Mouse (Mus musculus): Measurements from ENCODE around the gene Slco2a1. TPM values are rescaled to one million over a fixed set of nuclear protein-coding genes. Genes with fewer than 3 reads are reported as not detected.

The Slco2a1 gene
- total and polyA plus RNA-seq, 3 experiments = 3.6 to 4.8 (median 4.7) TPM

GRCm38 (mm10) chr9:102979956-102980355 is 8.6 kb upstream of the Slco2a1 start:
- Histone ChIP-seq H3K4me3 (no peak overlapping the region), H3K79me2 (replicated peaks; ENCODE audit: control insufficient read depth, insufficient read depth, low read length) (no peaks in the 10 kb centered on the region), H3K27ac (no peak overlapping the region), H3K27me3 (ENCODE audit: control insufficient read depth, insufficient read depth, low read length) (no peaks in the 10 kb centered on the region), H3K36me3 (ENCODE audit: control insufficient read depth, insufficient read depth, low read length) (no peaks in the 10 kb centered on the region), H3K9ac (ENCODE audit: low read depth, low read length) (no peak overlapping the region), H3K4me1 (ENCODE audit: control insufficient read depth, insufficient read depth, low read length) (peaks cover 1% of the 10 kb centered on the region)
- intact Hi-C loops (cut with DNase I) = no loop called here
- WGBS = 80% methylated on average over 10 of the region's 10 CpGs
- TF ChIP-seq POLR2A (IDR thresholded peaks at IDR 0.05; ENCODE audit: insufficient read depth, low read depth, low read length) = no peak
- TF ChIP-seq EP300 (IDR thresholded peaks at IDR 0.05; ENCODE audit: insufficient read depth, low read depth, low read length) = no peak
- TF ChIP-seq CTCF (IDR thresholded peaks at IDR 0.05) = no peak
- no peak for DNase-seq

DNA sequence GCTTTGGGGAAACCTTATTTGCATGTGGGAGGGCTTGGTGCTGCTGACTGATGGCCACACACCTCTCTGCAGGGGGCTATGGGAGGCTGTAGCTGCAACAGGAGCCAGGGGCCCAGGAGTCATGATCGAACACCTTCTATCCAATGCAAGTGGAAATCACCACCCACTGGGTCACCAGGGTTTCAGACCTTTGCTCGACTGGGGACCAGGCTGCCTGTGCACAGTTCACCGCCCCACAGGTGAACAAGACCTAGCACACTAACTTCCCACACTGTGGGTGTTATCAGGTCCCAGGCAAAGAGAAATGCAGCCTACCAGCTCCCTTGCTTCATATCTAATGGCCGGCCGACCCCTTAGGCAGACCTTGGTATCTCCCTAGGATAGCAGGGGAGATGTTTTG is 8.1 kb upstream of the Slco2a1 start:
- DNase-seq = no peak
- intact Hi-C loops (cut with DNase I) = no loop called here
- no peak overlapping the region for H3K27ac ChIP-seq
- no peak for TF ChIP-seq CTCF (IDR thresholded peaks at IDR 0.05)
- TF ChIP-seq EP300 (IDR thresholded peaks at IDR 0.05; ENCODE audit: insufficient read depth, low read depth, low read length) = no peak
- no peak for TF ChIP-seq POLR2A (IDR thresholded peaks at IDR 0.05; ENCODE audit: insufficient read depth, low read depth, low read length)
- H3K79me2 ChIP-seq (replicated peaks; ENCODE audit: control insufficient read depth, insufficient read depth, low read length) = no peaks in the 10 kb centered on the region
- peaks cover 1% of the 10 kb centered on the region for H3K4me1 ChIP-seq (ENCODE audit: control insufficient read depth, insufficient read depth, low read length)
- no peaks in the 10 kb centered on the region for H3K27me3 ChIP-seq (ENCODE audit: control insufficient read depth, insufficient read depth, low read length)
- no peak overlapping the region for H3K4me3 ChIP-seq
- H3K36me3 ChIP-seq (ENCODE audit: control insufficient read depth, insufficient read depth, low read length) = no peaks in the 10 kb centered on the region
- WGBS = 92% methylated on average over 5 of the region's 5 CpGs
- no peak overlapping the region for H3K9ac ChIP-seq (ENCODE audit: low read depth, low read length)

DNA sequence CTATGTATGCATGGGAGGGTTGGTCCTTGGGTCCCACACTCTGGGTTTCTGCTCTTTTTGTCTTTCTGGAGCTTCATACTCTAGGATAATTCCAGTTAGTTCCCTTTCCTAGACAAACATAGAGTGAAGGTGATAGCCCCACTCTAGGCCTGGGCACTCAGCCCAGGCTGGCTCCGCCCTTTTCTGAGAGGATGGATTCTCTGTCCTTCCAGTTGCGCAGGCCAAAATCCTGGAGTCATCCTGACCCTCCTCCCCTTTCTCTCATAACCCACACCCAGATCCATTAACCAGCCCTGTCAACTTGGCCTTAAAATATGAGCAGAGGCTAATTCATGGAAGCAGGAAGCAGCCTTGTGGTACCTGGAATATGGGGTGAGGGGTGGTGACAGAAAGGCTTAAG is 6.7 kb upstream of the Slco2a1 start:
- no peak overlapping the region for H3K27ac ChIP-seq
- H3K27me3 ChIP-seq (ENCODE audit: control insufficient read depth, insufficient read depth, low read length) = no peaks in the 10 kb centered on the region
- H3K9ac ChIP-seq (ENCODE audit: low read depth, low read length) = no peak overlapping the region
- DNase-seq = peak in 1 of 2 experiments; percentile 9
- no peak for TF ChIP-seq CTCF (IDR thresholded peaks at IDR 0.05)
- TF ChIP-seq POLR2A (IDR thresholded peaks at IDR 0.05; ENCODE audit: insufficient read depth, low read depth, low read length) = no peak
- no peak for TF ChIP-seq EP300 (IDR thresholded peaks at IDR 0.05; ENCODE audit: insufficient read depth, low read depth, low read length)
- H3K4me1 ChIP-seq (ENCODE audit: control insufficient read depth, insufficient read depth, low read length) = peaks cover 1% of the 10 kb centered on the region
- intact Hi-C loops (cut with DNase I) = no loop called here
- H3K79me2 ChIP-seq (replicated peaks; ENCODE audit: control insufficient read depth, insufficient read depth, low read length) = no peaks in the 10 kb centered on the region
- H3K4me3 ChIP-seq = no peak overlapping the region
- no peaks in the 10 kb centered on the region for H3K36me3 ChIP-seq (ENCODE audit: control insufficient read depth, insufficient read depth, low read length)
- WGBS = 81% methylated on average over 2 of the region's 2 CpGs

DNA sequence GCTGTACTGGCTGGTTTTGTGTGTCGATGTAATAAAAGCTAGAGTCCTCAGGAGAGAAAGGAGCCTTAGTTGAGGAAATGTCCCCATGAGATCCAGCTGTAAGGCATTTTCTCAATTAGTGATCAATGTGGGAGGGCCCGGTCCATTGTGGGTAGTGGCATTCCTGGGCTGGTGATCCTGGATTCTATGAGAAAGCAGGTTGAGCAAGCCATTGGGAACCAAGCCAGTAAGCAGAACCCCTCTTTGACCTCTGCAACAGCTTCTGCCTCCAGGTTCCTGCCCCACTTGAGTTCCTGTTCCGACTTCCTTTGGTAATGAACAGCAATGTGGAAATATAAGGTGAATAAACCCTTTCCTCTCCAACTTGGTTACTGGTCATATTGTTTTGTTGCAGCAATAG is 6.1 kb upstream of the Slco2a1 start:
- Histone ChIP-seq H3K4me3 (no peak overlapping the region), H3K9ac (ENCODE audit: low read depth, low read length) (no peak overlapping the region), H3K4me1 (ENCODE audit: control insufficient read depth, insufficient read depth, low read length) (peaks cover 1% of the 10 kb centered on the region), H3K27ac (no peak overlapping the region), H3K27me3 (ENCODE audit: control insufficient read depth, insufficient read depth, low read length) (no peaks in the 10 kb centered on the region), H3K36me3 (ENCODE audit: control insufficient read depth, insufficient read depth, low read length) (no peaks in the 10 kb centered on the region), H3K79me2 (replicated peaks; ENCODE audit: control insufficient read depth, insufficient read depth, low read length) (no peaks in the 10 kb centered on the region)
- intact Hi-C loops (cut with DNase I) = no loop called here
- DNase-seq = no peak
- WGBS = 74% methylated on average over 3 of the region's 3 CpGs
- no peak for TF ChIP-seq POLR2A (IDR thresholded peaks at IDR 0.05; ENCODE audit: insufficient read depth, low read depth, low read length)
- TF ChIP-seq EP300 (IDR thresholded peaks at IDR 0.05; ENCODE audit: insufficient read depth, low read depth, low read length) = no peak

DNA sequence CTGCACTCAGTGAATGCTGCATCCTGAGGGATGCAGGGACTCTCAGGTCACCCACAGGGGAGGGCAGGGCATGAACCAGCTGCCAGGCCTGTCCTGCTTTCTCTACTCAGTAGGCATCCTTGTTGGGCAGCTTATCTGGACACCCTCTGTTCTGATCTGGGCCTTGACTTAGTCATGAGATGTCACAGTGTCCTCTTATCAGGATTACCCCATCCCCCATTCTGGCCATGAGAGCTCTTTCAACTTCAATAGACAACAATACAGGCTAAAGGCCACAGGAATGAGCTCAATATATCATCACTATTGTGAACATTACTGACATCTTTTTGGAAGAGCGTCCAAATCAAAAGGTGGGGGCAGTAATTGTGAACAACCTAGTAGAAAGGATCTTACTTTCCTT is 3.4 kb upstream of the Slco2a1 start:
- Histone ChIP-seq H3K27me3 (ENCODE audit: control insufficient read depth, insufficient read depth, low read length) (no peaks in the 10 kb centered on the region), H3K27ac (no peak overlapping the region), H3K79me2 (replicated peaks; ENCODE audit: control insufficient read depth, insufficient read depth, low read length) (no peaks in the 10 kb centered on the region), H3K36me3 (ENCODE audit: control insufficient read depth, insufficient read depth, low read length) (no peaks in the 10 kb centered on the region), H3K4me3 (no peak overlapping the region), H3K4me1 (ENCODE audit: control insufficient read depth, insufficient read depth, low read length) (no peaks in the 10 kb centered on the region), H3K9ac (ENCODE audit: low read depth, low read length) (no peak overlapping the region)
- 51% methylated on average over 1 of the region's 1 CpGs for WGBS
- intact Hi-C loops (cut with DNase I) = no loop called here
- DNase-seq = no peak
- TF ChIP-seq EP300 (IDR thresholded peaks at IDR 0.05; ENCODE audit: insufficient read depth, low read depth, low read length) (no peak), CTCF (IDR thresholded peaks at IDR 0.05) (no peak), POLR2A (IDR thresholded peaks at IDR 0.05; ENCODE audit: insufficient read depth, low read depth, low read length) (no peak)

GRCm38 (mm10) chr9:102985939-102986338 is 2.6 kb upstream of the Slco2a1 start:
- Histone ChIP-seq H3K27me3 (ENCODE audit: control insufficient read depth, insufficient read depth, low read length) (no peaks in the 10 kb centered on the region), H3K27ac (no peak overlapping the region), H3K36me3 (ENCODE audit: control insufficient read depth, insufficient read depth, low read length) (no peaks in the 10 kb centered on the region), H3K9ac (ENCODE audit: low read depth, low read length) (no peak overlapping the region), H3K4me1 (ENCODE audit: control insufficient read depth, insufficient read depth, low read length) (peaks cover 2% of the 10 kb centered on the region; the same call in 1 of the 2 replicates), H3K4me3 (no peak overlapping the region), H3K79me2 (replicated peaks; ENCODE audit: control insufficient read depth, insufficient read depth, low read length) (no peaks in the 10 kb centered on the region)
- 59% methylated on average over 4 of the region's 4 CpGs for WGBS
- TF ChIP-seq CTCF (IDR thresholded peaks at IDR 0.05) = no peak
- no peak for TF ChIP-seq EP300 (IDR thresholded peaks at IDR 0.05; ENCODE audit: insufficient read depth, low read depth, low read length)
- TF ChIP-seq POLR2A (IDR thresholded peaks at IDR 0.05; ENCODE audit: insufficient read depth, low read depth, low read length) = no peak
- DNase-seq = no peak
- intact Hi-C loops (cut with DNase I) = no loop called here

Data from heart, adult 2 months (tissue).